Mouse (Mus musculus): ENCODE data around the gene Tenm1.

GRCm38 (mm10) chrX:43319351-43319750, 109.6 kb downstream of the Tenm1 start:
- no peak for TF ChIP-seq CTCF (IDR thresholded peaks at IDR 0.05; ENCODE audit: low read depth)
- TF ChIP-seq EP300 (IDR thresholded peaks at IDR 0.05; ENCODE audit: low read depth): no peak
